Mouse (Mus musculus) mesoderm, embryonic 11.5 days (tissue): ENCODE results near the gene Prkci.

Experiments used
- DNase-seq: peaks from one replicate; pipeline ENCODE4 v3.0.0-alpha.2; 2012; ENCODE audit warnings: low read depth, low spot score

Prkci gene

DNA sequence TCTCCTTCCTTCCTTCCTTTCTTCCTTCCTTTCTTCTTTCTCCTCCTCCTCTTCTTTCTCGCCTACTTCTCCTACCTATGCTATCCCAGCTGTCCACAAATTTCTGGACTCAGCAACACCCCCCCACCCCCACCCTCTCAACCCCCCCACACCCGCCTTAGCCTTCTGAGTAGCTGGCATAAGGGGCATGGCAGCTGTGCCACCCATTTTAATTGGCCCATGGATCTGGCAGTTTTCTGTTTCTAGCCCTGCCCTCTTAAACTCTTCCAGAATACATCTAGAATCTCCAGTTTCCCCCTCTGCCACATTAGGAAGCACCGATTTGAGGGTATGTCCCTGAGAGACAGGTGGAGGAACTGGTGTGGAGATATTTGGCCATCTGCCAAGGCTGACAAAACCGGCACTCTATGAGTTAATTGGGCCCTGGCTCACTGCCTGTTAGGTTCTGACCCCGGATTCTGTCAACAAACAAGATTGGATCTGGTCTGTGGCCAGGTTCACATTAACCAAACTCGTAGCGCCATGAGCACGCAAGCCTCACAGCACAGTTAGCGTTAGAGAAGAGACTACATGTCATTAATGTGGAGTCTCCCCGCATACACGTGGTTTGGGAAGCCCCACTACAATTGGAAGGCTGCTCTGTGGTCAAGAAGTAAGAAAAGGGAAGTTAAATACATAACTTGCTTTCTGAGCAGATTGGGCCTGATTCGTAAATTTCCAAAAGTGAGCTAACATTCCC, 88.1 kb downstream of the Prkci start:
- DNase-seq: no peak

DNA sequence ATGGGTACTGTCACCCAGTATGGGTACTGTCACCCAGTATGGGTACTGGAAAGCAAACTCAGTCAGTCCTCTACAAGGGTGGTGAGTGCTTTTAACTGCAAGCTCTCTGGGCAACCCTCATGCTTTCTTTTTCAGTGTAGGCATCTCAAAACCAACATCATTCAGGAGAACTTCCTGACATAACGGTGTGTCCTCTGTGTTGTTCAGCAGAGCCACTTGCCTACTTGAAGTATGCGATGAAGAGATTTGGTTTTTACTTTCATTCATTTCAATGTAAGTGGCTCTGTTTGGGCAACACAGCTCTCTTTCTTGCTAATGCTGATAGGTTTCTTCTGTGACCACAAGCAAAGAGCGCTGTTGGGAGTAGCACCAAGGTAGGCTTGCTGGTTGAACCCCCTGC, 89.5 kb downstream of the Prkci start:
- DNase-seq: no peak

DNA sequence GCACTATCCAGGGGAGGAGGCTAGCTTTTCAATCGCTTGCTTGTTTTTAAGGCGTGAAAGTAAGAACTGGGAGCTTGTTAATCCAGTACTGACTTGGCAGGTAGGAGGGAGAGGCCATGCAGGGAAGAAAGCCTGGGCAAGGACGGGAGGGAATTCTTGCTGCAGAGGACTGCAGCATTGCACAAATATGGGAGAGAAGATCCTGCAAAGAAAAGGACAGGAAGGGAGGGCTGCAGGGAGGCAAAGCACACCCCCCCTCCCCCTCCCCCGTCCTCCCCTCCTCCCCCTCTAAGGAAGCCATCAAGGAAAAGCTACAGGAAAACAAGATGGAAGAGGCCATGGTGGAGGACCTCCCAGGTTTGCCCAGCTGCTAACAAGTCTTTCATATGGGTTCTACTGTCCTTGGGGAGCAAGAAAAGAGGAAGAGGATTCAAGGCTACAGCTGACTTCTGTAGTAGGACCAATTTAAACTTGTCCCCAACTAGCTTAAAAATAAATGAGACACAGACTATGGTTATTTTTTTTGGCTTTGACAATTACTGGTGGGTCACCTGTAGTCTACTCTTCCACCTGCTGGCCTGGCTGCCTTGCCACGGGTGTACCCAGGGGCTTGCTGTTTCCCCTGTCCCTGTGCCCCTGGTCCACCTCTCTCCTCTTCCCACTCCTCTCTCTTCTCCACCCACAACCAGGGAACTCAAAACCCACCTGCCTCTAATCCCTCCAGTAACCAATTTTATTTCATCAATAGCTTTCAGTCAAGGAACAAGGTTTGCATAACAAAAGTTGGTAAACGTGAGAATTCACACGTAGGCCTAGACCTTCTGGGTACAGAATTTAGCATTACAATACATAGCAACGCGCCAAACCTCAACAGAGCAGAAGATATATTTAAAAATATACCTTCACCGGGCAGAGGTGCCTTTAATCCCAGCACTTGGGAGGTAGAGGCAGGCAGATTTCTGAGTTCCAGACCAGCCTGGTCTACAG, 93.5 kb downstream of the Prkci start:
- no peak for DNase-seq

DNA sequence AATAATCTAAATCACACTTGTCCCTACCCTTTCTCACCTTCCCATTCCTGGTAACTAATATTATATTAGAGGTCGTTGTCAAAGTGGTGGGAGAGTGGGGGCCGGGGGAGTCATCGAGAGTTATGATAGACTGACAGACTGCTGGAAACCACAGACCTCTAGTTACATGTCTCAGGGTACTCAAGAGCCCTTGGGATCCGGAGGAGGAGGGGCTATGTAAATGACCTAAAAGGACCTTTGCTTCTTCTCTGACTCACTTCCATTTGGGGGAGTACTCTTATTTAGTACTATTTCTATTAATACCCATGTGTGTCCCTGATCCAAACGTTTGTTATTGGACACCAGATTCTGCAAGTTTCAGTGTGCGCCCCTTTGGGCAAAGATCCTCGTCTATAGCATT, 94.4 kb downstream of the Prkci start:
- DNase-seq: no peak

DNA sequence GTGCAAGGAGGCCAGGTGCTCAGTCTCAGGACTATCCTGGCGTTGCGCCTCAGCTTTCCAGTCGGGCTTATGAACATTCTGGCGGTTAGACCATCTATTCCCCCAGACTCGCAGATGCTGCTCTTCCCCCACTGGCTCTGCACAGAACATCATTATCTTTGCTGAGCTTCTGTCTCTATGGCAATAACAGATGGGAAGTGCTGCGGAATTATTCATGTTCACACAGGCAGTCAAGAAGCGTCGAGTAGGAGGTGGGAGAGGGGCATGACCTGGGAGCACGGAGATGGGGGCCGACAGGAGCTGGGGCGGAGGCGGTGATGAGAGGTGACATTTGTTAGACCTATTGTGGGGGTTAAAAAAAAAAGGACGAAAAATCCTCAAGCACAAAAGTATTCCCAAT, 97.6 kb downstream of the Prkci start:
- DNase-seq: peak; percentile 83

DNA sequence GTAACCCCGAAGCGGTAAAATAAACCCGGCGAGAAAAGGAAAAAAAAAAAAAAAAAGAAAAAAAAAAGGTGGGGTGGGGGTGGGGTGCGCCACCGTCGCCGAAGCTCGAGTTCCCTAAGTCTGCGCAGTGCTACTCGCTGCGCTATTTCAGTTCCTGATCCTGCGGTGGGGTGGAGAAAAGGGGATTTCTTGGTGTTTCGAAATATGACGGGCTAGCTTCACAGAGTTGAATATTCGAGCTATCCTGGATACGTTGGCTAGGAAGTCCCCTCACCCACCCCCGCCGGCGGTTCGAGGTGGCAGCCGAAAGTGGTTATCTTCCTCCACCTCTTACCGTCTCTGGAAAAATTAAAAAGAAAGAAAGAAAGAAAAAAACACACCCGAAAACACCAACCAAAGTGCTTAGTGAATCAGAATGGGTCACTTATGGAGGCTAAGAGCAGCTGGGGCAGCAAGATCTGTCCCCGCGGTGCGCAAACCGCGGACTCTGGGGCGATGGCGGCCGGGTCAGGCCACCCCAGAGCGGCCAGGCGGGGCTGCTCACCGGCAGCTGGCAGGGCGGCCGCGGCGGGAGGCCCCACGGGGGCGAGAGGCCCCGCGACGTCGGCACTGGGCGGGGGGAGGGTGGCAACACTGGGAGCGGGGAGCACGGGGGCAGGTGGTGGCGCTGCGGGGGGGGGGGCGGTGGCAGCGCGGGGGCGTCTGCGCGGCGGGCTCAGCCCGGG, 98.2 kb downstream of the Prkci start:
- DNase-seq: peak; percentile 73

DNA sequence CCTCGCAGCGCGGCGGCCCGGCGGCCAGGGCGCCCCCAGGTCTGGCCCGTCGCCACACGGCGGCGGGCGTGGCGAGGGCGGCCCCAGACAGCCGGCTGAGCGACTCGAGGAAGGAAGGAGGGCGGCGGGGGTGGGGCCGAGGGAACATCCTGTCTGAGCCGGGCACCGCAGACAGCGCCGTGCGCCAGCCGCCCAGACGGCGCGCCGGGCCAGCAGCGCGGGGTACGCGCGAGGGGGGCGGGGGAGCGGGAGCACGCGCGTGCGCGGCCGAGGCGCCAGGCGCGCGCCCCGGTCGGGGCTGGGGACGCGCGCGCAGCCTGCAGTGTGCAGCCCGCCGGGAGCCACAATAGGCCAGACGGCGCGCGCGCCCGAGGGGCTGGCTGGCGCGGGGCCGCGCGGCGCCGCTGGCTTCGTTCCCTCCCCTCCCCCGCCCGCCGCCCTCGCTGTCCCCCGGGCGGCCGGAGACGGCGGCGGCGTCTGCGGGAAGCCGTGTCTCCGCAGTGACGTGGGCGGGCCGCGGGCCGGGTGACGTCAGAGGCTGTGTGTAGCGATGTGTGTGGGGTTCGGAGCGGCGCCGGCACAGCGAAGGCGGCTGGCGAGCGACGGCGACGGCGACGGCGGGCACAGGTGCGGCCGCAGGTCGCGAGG, 99.1 kb downstream of the Prkci start, which contains the start of gene Skil:
Gene Skil, plus strand, starts transcription at position 528 of the 648 bp plus-strand sequence.
- DNase-seq: peak; percentile 95

DNA sequence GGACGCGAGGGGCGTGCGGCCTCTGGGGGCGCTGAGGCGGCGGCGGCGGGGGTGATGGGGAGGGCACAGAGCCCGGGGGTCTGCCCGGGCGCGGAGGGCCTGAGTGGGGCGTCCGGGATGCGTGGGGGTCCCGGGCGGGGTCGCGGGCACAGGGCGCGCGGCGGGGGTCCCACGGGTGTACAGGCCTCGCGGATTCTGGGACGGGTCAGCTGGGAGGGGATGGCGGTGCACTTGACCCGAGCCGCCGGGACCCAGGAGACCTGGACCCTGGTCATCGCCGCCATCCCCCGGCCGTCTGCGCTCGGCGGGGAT, 99.6 kb downstream of the Prkci start:
- no peak for DNase-seq

DNA sequence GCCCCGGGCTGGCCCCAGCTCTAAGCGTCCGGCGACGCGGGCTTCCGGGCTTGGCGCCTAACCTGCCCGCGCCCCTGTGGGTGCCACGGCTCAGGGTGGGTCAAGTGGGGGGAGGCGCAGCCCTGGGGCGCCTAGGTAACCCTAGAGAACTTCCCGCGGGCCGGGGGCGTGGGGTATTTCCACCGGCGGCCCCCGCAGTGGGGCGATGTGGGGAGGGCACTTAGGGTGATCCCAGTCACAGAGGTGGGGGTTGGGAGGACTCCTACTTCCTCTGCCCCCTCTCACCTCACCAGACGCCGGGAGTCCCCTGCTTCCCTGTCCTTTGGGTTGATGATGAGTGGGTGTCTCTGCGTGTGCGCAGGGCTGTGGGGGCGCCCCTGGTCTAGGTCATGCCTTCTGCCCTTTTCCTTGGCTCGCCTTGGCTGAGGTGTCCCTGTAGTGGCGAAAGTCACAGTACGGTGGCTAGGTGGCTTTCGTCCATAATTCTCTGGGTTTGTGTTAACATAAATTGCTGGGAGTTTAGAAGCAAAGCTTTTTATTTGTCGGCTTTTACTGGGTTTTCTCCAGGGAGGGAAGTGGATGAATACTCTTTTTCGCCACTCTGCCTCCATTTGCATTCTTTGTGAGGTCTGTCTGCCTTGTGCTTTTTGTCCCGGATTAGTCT, 100.1 kb downstream of the Prkci start:
- DNase-seq: peak; percentile 44

DNA sequence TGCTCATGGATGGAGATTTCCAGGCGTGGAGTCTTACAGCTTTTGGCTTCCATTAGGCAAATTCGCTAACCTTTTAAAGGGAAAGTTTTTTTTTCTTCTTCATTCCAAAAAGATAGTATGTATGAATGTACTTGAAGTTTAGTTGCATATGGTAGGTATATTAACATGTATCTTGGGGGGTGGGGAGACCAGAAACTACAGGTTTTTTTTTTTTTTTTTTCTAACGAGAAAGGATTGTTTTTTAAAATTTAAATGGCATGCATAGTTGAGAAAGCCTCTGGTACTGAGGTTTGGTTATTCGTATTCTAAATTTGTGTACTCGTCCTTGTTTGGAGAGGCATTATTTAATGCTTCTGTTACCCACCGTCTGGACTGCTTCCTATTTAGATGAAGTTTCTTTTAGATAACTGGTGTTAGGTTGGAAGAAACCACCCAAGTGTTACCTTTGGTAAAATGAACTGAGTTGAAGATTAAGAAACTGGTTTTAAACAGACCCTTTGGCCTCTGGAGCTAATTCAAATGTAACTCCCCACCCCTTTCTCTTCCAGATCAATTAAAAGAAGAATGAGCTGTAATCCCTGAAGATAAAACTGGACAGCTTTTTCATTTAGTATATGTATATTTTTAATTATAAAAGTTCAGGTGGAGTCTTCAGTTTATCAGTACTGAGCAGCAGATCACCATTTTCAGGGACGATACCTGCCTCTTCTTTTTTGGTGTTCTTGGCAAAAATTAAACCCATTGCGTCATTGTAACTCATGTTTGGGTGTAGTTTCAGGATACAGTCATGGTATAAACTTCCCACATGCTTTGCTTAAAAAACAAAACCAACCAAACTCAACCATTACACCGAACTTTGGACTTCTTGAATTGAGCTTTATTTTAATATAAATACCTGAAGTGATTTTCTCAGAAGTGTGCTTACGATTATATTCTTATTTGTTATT, 100.9 kb downstream of the Prkci start:
- no peak for DNase-seq

DNA sequence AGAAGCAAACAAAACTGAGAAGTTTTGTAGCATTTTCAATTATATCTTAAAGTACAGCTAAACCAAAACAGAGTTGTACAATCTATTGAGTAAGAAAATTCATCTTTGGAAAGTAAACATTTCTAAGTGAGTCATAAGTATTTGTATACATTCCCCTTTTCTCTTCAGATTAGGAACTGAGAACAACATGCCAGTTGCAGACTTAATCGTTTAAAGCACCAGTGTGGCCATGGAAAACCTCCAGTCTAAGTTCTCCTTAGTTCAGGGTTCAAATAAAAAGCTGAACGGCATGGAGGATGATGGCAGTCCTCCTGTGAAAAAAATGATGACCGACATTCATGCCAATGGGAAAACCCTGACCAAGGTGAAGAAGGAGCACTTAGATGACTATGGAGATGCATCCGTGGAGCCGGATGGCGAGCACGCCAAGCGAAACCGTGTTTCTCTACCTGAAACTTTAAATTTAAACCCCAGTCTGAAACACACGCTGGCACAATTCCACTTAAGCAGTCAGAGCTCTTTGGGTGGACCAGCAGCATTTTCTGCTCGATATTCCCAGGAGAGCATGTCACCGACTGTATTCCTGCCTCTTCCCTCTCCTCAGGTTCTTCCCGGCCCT, 101.7 kb downstream of the Prkci start:
- no peak for DNase-seq

DNA sequence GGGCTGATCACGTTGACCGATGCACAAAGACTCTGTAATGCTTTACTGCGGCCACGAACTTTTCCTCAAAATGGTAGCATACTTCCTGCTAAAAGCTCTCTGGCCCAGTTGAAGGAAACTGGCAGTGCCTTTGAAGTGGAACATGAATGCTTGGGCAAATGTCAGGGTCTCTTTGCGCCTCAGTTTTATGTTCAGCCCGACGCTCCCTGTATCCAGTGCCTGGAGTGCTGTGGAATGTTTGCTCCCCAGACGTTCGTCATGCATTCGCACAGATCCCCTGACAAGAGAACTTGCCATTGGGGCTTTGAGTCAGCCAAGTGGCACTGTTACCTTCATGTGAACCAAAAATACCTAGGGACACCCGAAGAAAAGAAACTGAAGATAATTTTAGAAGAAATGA, 102.4 kb downstream of the Prkci start:
- peak; percentile 26 for DNase-seq

DNA sequence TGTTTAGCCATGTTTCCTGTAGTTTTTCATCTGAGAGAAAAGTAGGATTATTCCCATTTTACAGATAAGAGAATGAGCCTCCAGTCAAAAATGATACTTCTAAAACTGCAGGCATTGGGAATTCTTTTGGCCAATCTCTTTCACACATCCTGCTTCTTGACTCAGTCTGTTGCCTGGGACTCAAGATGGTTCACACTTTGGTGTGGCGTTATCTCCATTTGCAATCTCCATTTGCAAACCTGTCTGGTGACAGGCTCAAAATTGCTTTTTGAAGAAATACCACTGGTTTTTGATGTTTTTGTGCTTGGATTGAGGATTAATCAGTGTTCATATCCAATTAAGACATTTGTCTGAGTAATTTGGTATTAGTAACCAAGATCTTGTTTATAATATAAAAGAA, 103.0 kb downstream of the Prkci start:
- DNase-seq: no peak

DNA sequence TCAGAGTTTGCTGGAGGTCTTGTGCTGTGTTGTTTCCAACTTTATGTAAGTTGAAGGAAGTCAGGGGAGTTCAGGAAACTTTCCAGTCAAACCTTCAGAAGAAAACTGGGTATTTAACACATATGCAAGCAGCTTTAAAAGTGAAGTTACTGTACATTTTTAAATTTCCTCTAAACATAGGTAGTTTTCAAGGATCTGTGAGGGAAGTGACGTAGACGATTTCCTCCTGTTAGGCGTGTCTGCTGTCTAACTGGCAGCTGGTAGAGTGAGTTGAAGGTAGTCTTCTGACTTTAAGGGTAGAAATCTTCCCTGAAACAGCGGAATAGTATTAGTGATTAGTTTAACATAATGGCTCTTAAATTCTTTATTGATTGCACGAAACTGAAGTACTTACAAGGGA, 104.5 kb downstream of the Prkci start:
- no peak for DNase-seq

DNA sequence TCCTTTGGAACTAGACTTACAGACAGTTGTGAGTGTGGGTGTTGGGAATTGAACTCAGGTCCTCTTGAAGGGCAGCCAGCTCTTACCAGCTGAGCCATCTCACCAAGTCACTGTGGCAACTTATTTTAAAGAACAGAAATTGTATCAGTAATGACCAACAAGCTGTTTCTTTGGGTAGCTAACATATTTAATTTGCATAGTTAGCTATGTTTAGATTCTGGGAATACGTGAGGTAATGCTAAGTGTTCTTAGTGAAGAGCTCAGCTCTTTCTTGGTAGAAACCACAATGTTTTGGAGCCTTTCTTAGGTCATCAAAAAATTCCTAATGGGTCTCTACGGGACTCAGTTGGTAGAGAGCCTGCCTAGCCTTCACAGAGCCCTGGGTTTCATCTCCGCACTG, 105.3 kb downstream of the Prkci start:
- no peak for DNase-seq
